Mouse (Mus musculus) fat pad, adult 2 months (tissue): ENCODE data around the gene Gtpbp1.

Source experiments
- DNase-seq: peaks from one replicate; pipeline ENCODE4 v3.0.0-alpha.2; 2011; ENCODE audit warnings: low read depth, low spot score; ENCODE audit errors: extremely low read depth

The Gtpbp1 gene

DNA sequence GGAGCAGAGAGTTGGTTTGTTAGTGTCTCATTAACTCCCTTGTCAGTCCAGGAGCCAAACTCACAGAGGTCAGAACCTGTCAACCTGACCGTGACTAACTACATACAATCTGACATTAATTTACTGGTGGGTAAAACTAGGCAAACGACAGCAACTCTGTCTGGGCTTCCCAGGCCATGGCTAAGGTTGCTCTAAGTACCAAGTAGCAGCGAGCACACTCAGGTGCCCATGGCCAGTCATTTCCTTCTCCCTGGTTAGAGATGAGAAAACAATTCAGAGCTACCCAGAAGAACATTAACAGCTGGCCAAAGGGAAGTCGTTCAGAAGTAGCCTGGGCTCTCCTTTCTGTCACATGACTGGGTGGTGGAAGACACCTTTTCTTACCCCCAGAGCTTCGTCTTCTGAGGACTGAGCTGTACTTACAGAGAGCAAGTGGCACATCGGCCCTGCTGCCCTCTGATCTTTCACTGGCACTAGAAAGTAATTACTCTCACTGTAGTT lies 5.5 kb upstream of the Gtpbp1 start:
- no peak for DNase-seq

- DNase-seq = no peak
These were observed 4.4 kb upstream of the Gtpbp1 start for GRCm38 (mm10) chr15:79686046-79686869.

- DNase-seq = no peak
These were observed 3.5 kb upstream of the Gtpbp1 start for GRCm38 (mm10) chr15:79687175-79687574.

GRCm38 (mm10) chr15:79687646-79688267 lies 2.9 kb upstream of the Gtpbp1 start, which contains the start of gene Josd1:
Gene Josd1, minus strand, starts transcription at chr15:79687919.
- no peak for DNase-seq

DNA sequence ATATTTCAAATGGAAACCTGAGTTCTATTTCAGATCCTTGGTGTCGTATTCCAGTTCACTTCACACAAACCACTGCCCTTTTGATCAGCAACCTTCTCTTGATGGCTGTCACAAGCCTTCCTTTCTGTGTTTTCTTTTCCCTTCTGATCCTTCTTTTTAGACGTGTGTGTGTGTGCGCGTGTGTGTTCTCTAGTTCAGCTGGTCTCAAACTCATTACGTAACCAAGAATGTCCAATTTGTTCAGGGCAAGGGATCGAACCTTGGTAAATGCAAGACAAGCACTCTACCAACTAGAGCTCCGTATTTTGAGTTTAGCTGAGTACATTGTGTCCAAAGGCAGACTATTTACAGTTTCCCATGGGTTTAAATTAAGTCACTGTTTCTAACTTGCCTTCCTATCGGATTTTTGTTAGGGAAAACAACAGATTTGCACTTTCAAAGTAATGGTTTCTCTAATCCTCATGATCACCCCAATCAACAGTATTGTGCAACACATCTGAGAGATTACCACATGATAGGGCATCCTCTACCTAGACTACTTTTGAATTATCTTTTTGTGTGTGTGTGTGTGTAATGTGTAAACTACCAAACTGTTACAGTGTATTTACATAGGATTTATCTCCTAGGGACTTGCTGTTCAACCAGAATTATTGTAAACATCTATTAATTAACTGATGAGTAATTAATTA lies 2.2 kb upstream of the Gtpbp1 start:
- DNase-seq = no peak

GRCm38 (mm10) chr15:79689662-79690425 lies 801 bp upstream of the Gtpbp1 start:
- no peak for DNase-seq

GRCm38 (mm10) chr15:79691023-79691508 lies 421 bp downstream of the Gtpbp1 start:
- DNase-seq = no peak

DNA sequence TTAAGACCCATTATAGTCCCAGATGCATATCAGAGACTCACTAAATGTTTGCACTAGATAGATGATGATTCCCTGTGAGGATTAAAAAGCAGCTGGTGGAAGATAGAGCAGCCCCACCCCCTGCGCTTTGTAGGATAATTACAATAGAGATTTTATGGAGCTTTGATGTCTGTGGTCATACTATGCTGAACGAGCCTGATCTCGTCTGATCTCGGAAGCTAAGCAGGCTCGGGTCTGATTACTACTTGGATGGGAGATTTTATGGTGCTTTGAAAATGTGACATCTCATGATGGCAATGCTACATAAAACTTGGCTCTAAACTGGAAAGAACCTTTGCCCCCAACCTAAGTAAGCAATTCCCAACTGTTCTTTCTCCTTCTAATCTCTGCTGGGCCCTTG lies 1.7 kb downstream of the Gtpbp1 start:
- DNase-seq = no peak

DNA sequence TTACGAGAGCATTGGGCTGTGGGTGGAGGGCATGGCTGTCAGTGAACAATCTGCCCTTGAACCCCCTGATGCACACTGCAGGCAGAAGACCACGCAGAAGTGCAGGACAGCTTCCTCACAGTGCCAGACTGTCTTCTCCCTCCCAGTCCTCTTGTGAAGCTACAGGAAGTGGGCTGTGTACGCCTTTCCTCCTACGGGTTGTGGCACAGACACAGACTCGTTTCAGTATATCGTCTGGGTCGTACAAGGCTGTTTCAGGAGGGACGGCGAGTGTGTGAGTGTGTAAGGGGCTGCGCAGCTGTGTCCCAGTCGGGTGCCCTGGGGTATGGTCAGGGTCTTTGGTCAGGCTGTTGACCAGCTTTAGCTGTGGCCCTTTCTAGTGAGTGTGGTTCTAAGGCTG lies 3.1 kb downstream of the Gtpbp1 start:
- DNase-seq = no peak

DNA sequence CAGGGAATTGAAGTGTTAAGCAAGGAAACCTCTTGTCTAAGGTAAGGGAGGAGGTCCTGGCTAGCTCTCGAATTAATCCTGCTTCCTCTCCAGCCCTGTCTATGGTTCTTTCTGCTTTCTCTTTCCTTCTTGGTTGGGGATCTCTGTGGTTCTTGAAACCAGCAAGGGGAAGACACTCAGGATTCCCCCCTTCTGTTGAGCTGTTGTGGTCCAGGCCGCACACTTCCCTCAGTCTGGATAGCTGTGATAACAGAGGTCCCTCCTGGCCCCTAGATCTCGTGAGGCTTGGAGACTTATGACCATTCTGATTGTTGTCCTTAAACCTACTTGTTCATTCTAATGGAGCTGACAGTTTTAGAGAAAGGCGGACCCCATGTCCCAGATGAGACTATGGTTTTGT lies 3.9 kb downstream of the Gtpbp1 start:
- no peak for DNase-seq

DNA sequence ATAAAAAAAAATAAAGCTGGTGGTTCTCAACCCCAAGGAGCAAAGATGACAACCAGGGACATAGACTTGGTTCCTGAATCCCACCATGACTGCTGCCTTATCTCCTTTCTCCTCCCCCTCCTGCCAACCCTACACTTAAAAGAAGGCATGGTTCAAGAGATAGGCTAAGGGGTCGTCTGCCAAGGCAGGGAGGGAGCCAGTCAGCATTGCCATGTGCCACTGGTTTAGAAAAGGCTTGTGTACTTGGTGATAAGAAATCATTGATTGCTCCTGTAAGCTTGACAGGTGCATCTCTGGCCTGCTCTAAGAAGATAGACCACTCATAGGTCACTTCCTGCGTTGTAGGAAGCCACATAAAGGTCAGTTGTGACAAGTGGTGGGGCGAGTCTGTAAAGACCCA lies 4.9 kb downstream of the Gtpbp1 start:
- DNase-seq = no peak

DNA sequence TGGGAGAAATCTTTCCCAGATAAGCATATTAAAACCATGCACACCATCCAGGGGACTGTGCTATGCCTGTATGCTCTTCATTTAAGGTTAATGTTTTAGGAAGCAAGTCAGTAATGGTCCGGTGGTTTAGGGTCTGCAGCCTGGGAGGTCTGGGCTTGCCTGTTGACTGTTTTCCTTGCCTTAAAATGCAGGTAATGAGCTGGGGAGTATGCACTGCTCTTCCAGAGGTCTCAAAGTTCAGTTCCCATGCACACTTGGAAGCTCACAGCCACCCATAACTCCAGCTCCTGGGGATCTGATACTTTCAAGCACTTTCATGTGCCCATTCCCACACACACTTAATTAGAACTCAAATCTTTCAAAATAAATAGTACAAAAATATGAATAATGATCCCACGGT lies 5.9 kb downstream of the Gtpbp1 start:
- DNase-seq = no peak

- no peak for DNase-seq
These were observed 6.4 kb downstream of the Gtpbp1 start for GRCm38 (mm10) chr15:79697011-79697410.

DNA sequence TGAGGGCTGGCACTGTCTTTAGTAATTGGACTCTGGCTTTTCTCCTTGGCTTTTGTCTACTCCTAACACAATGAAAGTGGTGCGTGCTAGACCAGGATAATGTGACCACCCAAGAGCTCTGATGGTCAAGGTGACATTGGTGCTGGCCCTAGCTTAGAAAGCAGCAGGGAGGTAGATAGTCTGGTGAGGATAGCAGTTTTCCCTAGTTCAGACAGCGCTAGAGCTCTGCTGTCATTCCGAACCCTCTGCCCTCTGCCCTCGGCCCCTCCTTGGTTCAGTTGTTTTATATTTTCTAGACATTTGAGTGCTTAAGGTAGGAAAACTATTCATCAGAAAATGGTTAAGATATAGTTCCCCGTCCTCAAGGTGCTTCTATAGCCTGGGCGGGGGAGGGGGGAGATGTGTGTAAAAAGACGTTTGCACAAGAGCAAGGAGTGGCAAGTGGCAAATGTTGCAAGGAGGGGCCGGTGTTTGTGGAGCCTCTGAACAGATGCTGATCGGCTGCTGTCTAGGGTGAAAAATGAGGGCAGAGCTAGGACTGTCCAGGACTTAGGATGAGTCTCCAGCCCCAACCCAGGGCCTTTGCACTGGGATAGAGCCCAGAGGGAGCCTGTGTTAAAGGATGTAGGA lies 7.0 kb downstream of the Gtpbp1 start:
- no peak for DNase-seq

DNA sequence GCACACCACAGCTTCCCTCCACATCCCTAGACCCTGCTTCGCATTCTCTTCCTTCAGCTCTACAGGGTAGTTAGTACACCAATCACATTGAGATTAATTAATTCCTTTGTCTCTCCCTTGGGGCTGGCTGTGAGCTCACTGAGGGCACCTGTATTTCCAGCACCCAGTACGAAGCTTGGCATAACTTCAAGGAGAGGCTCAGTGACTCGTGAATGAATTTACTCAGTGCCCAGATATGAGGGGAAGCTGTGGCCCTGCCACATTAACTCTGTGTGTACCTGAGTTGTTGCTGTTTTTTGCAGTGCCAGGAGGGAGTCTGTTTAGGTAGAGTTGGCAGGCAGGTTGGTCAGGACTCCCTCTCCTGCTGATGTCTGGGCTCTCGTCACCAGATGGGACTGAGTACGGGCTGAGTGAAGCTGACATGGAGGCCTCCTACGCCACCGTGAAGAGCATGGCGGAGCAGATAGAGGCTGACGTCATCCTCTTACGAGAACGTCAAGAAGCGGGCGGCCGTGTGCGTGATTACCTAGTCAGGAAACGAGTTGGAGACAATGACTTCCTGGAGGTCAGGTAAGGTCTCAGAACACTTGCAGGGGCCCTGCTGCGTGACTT lies 16.1 kb downstream of the Gtpbp1 start:
- no peak for DNase-seq

DNA sequence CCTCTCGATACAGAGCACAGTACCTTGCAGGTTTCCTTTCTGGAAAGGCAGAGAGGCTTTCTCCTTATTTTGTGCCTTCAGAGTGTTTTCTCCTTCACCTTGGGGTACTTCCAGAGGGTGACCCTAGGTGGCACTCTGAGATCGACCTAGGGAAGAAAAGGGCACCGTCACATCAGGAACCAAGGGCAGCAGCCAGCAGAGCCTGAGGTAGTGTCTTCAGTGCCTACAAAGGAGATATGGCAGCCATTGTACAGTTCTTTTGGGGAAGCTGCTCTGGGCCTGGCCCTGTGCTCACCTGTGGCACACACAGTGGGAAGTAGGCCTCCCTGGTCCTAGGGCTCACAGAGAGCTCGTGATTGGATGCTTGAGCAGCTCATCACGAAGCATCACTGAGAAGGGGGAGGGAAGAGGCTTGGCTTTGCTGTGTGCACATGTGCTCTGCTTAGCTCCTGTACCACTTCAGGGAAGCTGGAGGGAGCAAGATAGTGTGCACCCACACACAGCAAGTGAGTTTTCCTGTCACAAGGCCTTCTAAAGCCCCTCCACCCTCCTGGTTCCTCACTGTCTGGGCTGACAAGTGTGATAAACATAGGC lies 17.7 kb downstream of the Gtpbp1 start:
- no peak for DNase-seq

- DNase-seq = no peak
These were observed 25.0 kb downstream of the Gtpbp1 start for GRCm38 (mm10) chr15:79715646-79716045.

DNA sequence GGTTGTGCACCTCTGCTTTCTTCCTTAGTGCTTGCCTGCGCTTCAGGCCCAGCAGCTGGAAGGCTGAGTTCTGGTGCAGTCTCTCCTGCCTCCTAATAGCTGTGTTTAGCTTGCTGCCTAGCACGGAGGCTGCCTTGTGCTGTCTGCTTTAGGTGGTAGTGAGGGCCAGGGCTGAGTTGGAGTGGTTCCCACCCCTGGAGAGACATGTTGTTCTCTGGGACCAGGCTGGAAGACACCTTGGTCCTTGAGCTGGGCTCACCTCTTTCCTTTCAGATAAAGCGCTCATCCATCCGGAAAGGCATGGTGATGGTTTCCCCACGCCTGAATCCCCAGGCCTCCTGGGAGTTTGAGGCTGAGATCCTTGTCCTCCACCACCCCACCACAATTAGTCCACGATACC lies 26.1 kb downstream of the Gtpbp1 start:
- no peak for DNase-seq

- DNase-seq = no peak
These were observed 29.6 kb downstream of the Gtpbp1 start for GRCm38 (mm10) chr15:79720267-79720666.

DNA sequence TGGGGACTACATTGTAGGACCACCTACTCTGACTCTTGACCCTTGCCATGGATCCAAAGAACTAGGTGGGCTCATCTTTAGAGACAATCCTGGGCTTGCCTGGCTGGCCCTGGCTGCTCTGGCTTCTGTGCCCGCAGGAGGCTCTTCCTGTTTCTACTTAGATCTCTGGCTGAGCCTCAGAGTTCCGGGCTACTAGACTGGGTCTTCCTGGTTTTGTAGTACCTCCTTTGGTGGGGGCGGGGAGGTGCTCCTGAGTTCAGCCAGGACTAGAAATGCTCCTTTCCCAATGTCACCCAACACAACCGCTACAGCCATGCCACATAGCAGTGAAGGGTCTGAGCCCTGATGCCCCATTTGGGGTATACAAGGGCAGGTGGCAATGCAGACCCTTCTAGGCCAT lies 30.2 kb downstream of the Gtpbp1 start:
- no peak for DNase-seq
